Mouse (Mus musculus) yolk sac, embryonic 10.5 days (tissue): Measurements from ENCODE around the gene Cacna1c.
A peak's percentile ranks its signal among the peaks of the same experiment; 100 is the strongest.

Experiments used
- DNase-seq: peaks from one replicate; pipeline ENCODE4 v3.0.0-alpha.2; 2017; ENCODE audit warnings: low spot score

Cacna1c gene

GRCm38 (mm10) chr6:118922328-118923211 is 273.6 kb downstream of the Cacna1c start:
- DNase-seq: peak; percentile 66

- no peak for DNase-seq
Measured at GRCm38 (mm10) chr6:118908176-118908575, 288.0 kb downstream of the Cacna1c start.

- DNase-seq: peak; percentile 9
Measured at GRCm38 (mm10) chr6:118907704-118908103, 288.5 kb downstream of the Cacna1c start.

- no peak for DNase-seq
Measured at GRCm38 (mm10) chr6:118906878-118907277, 289.3 kb downstream of the Cacna1c start.

GRCm38 (mm10) chr6:118899688-118900087 is 296.5 kb downstream of the Cacna1c start:
- DNase-seq: no peak

- no peak for DNase-seq
Measured at GRCm38 (mm10) chr6:118897101-118897500, 299.1 kb downstream of the Cacna1c start.

GRCm38 (mm10) chr6:118894043-118894442 is 302.2 kb downstream of the Cacna1c start:
- DNase-seq: no peak

- no peak for DNase-seq
Measured at GRCm38 (mm10) chr6:118889441-118889840, 306.8 kb downstream of the Cacna1c start.

- DNase-seq: no peak
Measured at GRCm38 (mm10) chr6:118887032-118887431, 309.2 kb downstream of the Cacna1c start.

GRCm38 (mm10) chr6:118884961-118885360 is 311.3 kb downstream of the Cacna1c start:
- no peak for DNase-seq

GRCm38 (mm10) chr6:118884073-118884551 is 312.1 kb downstream of the Cacna1c start:
- no peak for DNase-seq

GRCm38 (mm10) chr6:118876204-118876603 is 320.0 kb downstream of the Cacna1c start:
- DNase-seq: no peak

- no peak for DNase-seq
Measured at GRCm38 (mm10) chr6:118870241-118870841, 325.9 kb downstream of the Cacna1c start.

GRCm38 (mm10) chr6:118867384-118867783 is 328.8 kb downstream of the Cacna1c start:
- DNase-seq: no peak

- no peak for DNase-seq
Measured at GRCm38 (mm10) chr6:118866889-118867288, 329.3 kb downstream of the Cacna1c start.

- DNase-seq: no peak
Measured at GRCm38 (mm10) chr6:118865777-118866380, 330.3 kb downstream of the Cacna1c start.

GRCm38 (mm10) chr6:118864696-118865620 is 331.3 kb downstream of the Cacna1c start:
- no peak for DNase-seq

GRCm38 (mm10) chr6:118862727-118863126 is 333.5 kb downstream of the Cacna1c start:
- no peak for DNase-seq

- DNase-seq: no peak
Measured at GRCm38 (mm10) chr6:118862091-118862490, 334.1 kb downstream of the Cacna1c start.

GRCm38 (mm10) chr6:118858431-118858830 is 337.8 kb downstream of the Cacna1c start:
- DNase-seq: no peak

GRCm38 (mm10) chr6:118852131-118852530 is 344.1 kb downstream of the Cacna1c start:
- no peak for DNase-seq

- DNase-seq: no peak
Measured at GRCm38 (mm10) chr6:118851086-118851485, 345.1 kb downstream of the Cacna1c start.
